Mouse (Mus musculus) forebrain, embryonic 12.5 days (tissue): ENCODE measurements around the gene Trpv4. TPM values are rescaled to one million over a fixed set of nuclear protein-coding genes. Genes with fewer than 3 reads are reported as not detected.

Experiments used
- ATAC-seq: fragments of 200-750 bp; cut with Nextera tagmentation; 2 replicates; pipeline ENCODE4 v1.8.0; 2017; ENCODE audit warnings: moderate TSS enrichment; ENCODE audit not compliant: low FRiP score
- H3K27ac ChIP-seq: fragments of 300-500 bp; sonication (generic); 2 replicates; pipeline ENCODE4 v1.5.1; 2016; ENCODE audit warnings: mild to moderate bottlenecking
- H3K27me3 ChIP-seq: fragments of 300-500 bp; sonication (generic); 2 replicates; pipeline ENCODE4 v1.6.1; 2016; ENCODE audit warnings: mild to moderate bottlenecking
- H3K36me3 ChIP-seq: fragments of 300-500 bp; sonication (generic); replicated peaks from 2 replicates; pipeline ENCODE4 v1.6.1; 2016; ENCODE audit warnings: mild to moderate bottlenecking
- H3K4me1 ChIP-seq: fragments of 300-500 bp; sonication (generic); 2 replicates; pipeline ENCODE4 v1.6.1; 2016
- H3K4me2 ChIP-seq: fragments of 300-500 bp; sonication (generic); 2 replicates; pipeline ENCODE4 v1.6.1; 2016; ENCODE audit warnings: mild to moderate bottlenecking, moderate library complexity
- H3K4me3 ChIP-seq: fragments of 300-500 bp; sonication (generic); replicated peaks from 2 replicates; pipeline ENCODE4 v1.5.1; 2016; ENCODE audit warnings: mild to moderate bottlenecking
- H3K9ac ChIP-seq: fragments of 300-500 bp; sonication (generic); 2 replicates; pipeline ENCODE4 v1.6.1; 2016; ENCODE audit warnings: mild to moderate bottlenecking
- H3K9me3 ChIP-seq: fragments of 300-500 bp; sonication (generic); 2 replicates; pipeline ENCODE4 v1.6.1; 2016
- WGBS: fragments of 180-500 bp; shearing (Covaris S2); methylation state at CpG from one replicate; pipeline ENCODE4 v1.1.7; 2016; 5-methylcytosine and 5-hydroxymethylcytosine counted together
- polyA plus RNA-seq: library from polyadenylated mRNA; unstranded; fragments of >200 nt; fragmentation: Nextera tagmentation; extraction: Ambion mirVana; gene quantifications from 2 replicates; pipeline ENCODE4 v1.2.1, GENCODE M21; 2016

Trpv4 gene
- polyA plus RNA-seq, 1 experiment from 2014 or later, result 0.69 TPM

GRCm38 (mm10) chr5:114611256-114611655, 47.0 kb downstream of the Trpv4 start:
- H3K4me2 ChIP-seq, result no peak overlapping the region
- 91% methylated on average over 10 of the region's 10 CpGs for WGBS
- ATAC-seq, result no peak
- no peak overlapping the region for H3K27ac ChIP-seq
- H3K36me3 ChIP-seq, result peaks cover 21% of the 10 kb centered on the region
- H3K9ac ChIP-seq, result no peak overlapping the region
- H3K27me3 ChIP-seq, result peaks cover 5% of the 10 kb centered on the region; the same call in 1 of the 2 replicates
- no peak overlapping the region for H3K4me3 ChIP-seq
- H3K9me3 ChIP-seq, result no peaks in the 10 kb centered on the region
- peaks cover 38% of the 10 kb centered on the region for H3K4me1 ChIP-seq

- Histone ChIP-seq H3K4me1 (peaks cover 61% of the 10 kb centered on the region), H3K9me3 (no peaks in the 10 kb centered on the region), H3K4me2 (peak overlapping the region; percentile 13; the same call in 1 of the 2 replicates), H3K27me3 (peaks cover 5% of the 10 kb centered on the region; the same call in 1 of the 2 replicates), H3K9ac (no peak overlapping the region), H3K27ac (peak overlapping the region; percentile 46), H3K36me3 (peaks cover 21% of the 10 kb centered on the region), H3K4me3 (no peak overlapping the region)
- peak; percentile 21; the same call in 1 of the 2 replicates for ATAC-seq
- WGBS, result 2% methylated on average over 12 of the region's 12 CpGs
These were observed 49.7 kb downstream of the Trpv4 start for GRCm38 (mm10) chr5:114608516-114608915.

- Histone ChIP-seq H3K9ac (0 out of 2 replicates have a peak overlapping the region, but pooled peaks have one; percentile 13), H3K36me3 (peaks cover 20% of the 10 kb centered on the region), H3K27me3 (0 out of 2 replicates have a peak, but pooled peaks cover 5% of the 10 kb centered on the region), H3K4me3 (no peak overlapping the region), H3K4me1 (peaks cover 63% of the 10 kb centered on the region), H3K9me3 (no peaks in the 10 kb centered on the region), H3K27ac (peak overlapping the region; percentile 33), H3K4me2 (no peak overlapping the region)
- ATAC-seq, result no peak
- WGBS, result 43% methylated on average over 8 of the region's 8 CpGs
These were observed 50.6 kb downstream of the Trpv4 start for GRCm38 (mm10) chr5:114607651-114608050.

- WGBS, result 73% methylated on average over 6 of the region's 6 CpGs
- Histone ChIP-seq H3K9ac (no peak overlapping the region), H3K9me3 (no peaks in the 10 kb centered on the region), H3K4me2 (0 out of 2 replicates have a peak overlapping the region, but pooled peaks have one; percentile 27), H3K4me3 (no peak overlapping the region), H3K27ac (peak overlapping the region; percentile 78; the same call in 1 of the 2 replicates), H3K36me3 (peaks cover 3% of the 10 kb centered on the region), H3K27me3 (0 out of 2 replicates have a peak, but pooled peaks cover 5% of the 10 kb centered on the region), H3K4me1 (peaks cover 74% of the 10 kb centered on the region)
- ATAC-seq, result no peak
These were observed 52.2 kb downstream of the Trpv4 start for GRCm38 (mm10) chr5:114605981-114606380.

GRCm38 (mm10) chr5:114604781-114605290, 53.4 kb downstream of the Trpv4 start:
- Histone ChIP-seq H3K9me3 (no peaks in the 10 kb centered on the region), H3K4me1 (peaks cover 74% of the 10 kb centered on the region), H3K36me3 (no peaks in the 10 kb centered on the region), H3K9ac (0 out of 2 replicates have a peak overlapping the region, but pooled peaks have one; percentile 21), H3K27ac (peak overlapping the region; percentile 78), H3K27me3 (no peaks in the 10 kb centered on the region), H3K4me2 (peak overlapping the region; percentile 27), H3K4me3 (no peak overlapping the region)
- WGBS, result 7% methylated on average over 11 of the region's 11 CpGs
- ATAC-seq, result peak; percentile 79

- no peaks in the 10 kb centered on the region for H3K9me3 ChIP-seq
- H3K27ac ChIP-seq, result peak overlapping the region; percentile 78
- no peak for ATAC-seq
- H3K9ac ChIP-seq, result 0 out of 2 replicates have a peak overlapping the region, but pooled peaks have one; percentile 21
- no peak overlapping the region for H3K4me2 ChIP-seq
- H3K4me3 ChIP-seq, result no peak overlapping the region
- no peaks in the 10 kb centered on the region for H3K36me3 ChIP-seq
- H3K27me3 ChIP-seq, result no peaks in the 10 kb centered on the region
- H3K4me1 ChIP-seq, result peaks cover 65% of the 10 kb centered on the region
- 79% methylated on average over 5 of the region's 5 CpGs for WGBS
These were observed 54.2 kb downstream of the Trpv4 start for GRCm38 (mm10) chr5:114603975-114604374.

GRCm38 (mm10) chr5:114602012-114602411, 56.2 kb downstream of the Trpv4 start:
- H3K36me3 ChIP-seq, result no peaks in the 10 kb centered on the region
- 86% methylated on average over 8 of the region's 8 CpGs for whole genome bisulfite sequencing
- peaks cover 52% of the 10 kb centered on the region for H3K4me1 ChIP-seq

GRCm38 (mm10) chr5:114597652-114598051, 60.6 kb downstream of the Trpv4 start:
- no peak overlapping the region for H3K4me3 ChIP-seq
- peaks cover 58% of the 10 kb centered on the region for H3K4me1 ChIP-seq
- no peak for ATAC-seq
- H3K4me2 ChIP-seq, result no peak overlapping the region
- H3K27me3 ChIP-seq, result 0 out of 2 replicates have a peak, but pooled peaks cover 9% of the 10 kb centered on the region
- WGBS, result 66% methylated on average over 6 of the region's 6 CpGs
- H3K9me3 ChIP-seq, result no peaks in the 10 kb centered on the region
- H3K9ac ChIP-seq, result no peak overlapping the region
- H3K27ac ChIP-seq, result no peak overlapping the region
- H3K36me3 ChIP-seq, result peaks cover 16% of the 10 kb centered on the region

More at GRCm38 (mm10) chr5:114602012-114602411, 56.2 kb downstream of the Trpv4 start:
- Histone ChIP-seq H3K4me3 (no peak overlapping the region), H3K9ac (no peak overlapping the region; the same call in 1 of the 2 replicates), H3K27me3 (no peaks in the 10 kb centered on the region), H3K9me3 (no peaks in the 10 kb centered on the region), H3K27ac (no peak overlapping the region), H3K4me2 (no peak overlapping the region)
- no peak for ATAC-seq

- Histone ChIP-seq H3K9ac (no peak overlapping the region), H3K36me3 (peaks cover 16% of the 10 kb centered on the region), H3K4me1 (peaks cover 58% of the 10 kb centered on the region), H3K4me3 (no peak overlapping the region), H3K27me3 (0 out of 2 replicates have a peak, but pooled peaks cover 9% of the 10 kb centered on the region), H3K9me3 (no peaks in the 10 kb centered on the region), H3K4me2 (no peak overlapping the region), H3K27ac (peak overlapping the region; percentile 33; the same call in 1 of the 2 replicates)
- no peak for ATAC-seq
- 59% methylated on average over 8 of the region's 8 CpGs for WGBS
These were observed 61.0 kb downstream of the Trpv4 start for GRCm38 (mm10) chr5:114597222-114597621.

- Histone ChIP-seq H3K36me3 (peaks cover 16% of the 10 kb centered on the region), H3K9me3 (no peaks in the 10 kb centered on the region), H3K27ac (no peak overlapping the region), H3K4me2 (no peak overlapping the region), H3K4me3 (no peak overlapping the region), H3K27me3 (peaks cover 9% of the 10 kb centered on the region; the same call in 1 of the 2 replicates), H3K9ac (no peak overlapping the region), H3K4me1 (peaks cover 58% of the 10 kb centered on the region)
- ATAC-seq, result no peak
- 43% methylated on average over 10 of the region's 10 CpGs for WGBS
These were observed 61.6 kb downstream of the Trpv4 start for GRCm38 (mm10) chr5:114596604-114597003.

GRCm38 (mm10) chr5:114594741-114595241, 63.4 kb downstream of the Trpv4 start:
- no peak overlapping the region for H3K27ac ChIP-seq
- 82% methylated on average over 15 of the region's 15 CpGs for WGBS
- H3K4me1 ChIP-seq, result peaks cover 72% of the 10 kb centered on the region

GRCm38 (mm10) chr5:114593949-114594348, 64.3 kb downstream of the Trpv4 start:
- Histone ChIP-seq H3K9ac (no peak overlapping the region), H3K27ac (peak overlapping the region; percentile 77), H3K4me1 (peaks cover 81% of the 10 kb centered on the region), H3K4me2 (no peak overlapping the region; the same call in 1 of the 2 replicates), H3K27me3 (peaks cover 9% of the 10 kb centered on the region; the same call in 1 of the 2 replicates), H3K36me3 (peaks cover 16% of the 10 kb centered on the region), H3K9me3 (no peaks in the 10 kb centered on the region), H3K4me3 (no peak overlapping the region)
- WGBS, result 89% methylated on average over 5 of the region's 5 CpGs
- ATAC-seq, result no peak

More at GRCm38 (mm10) chr5:114594741-114595241, 63.4 kb downstream of the Trpv4 start:
- no peak overlapping the region for H3K9ac ChIP-seq
- no peak overlapping the region for H3K4me3 ChIP-seq
- peaks cover 16% of the 10 kb centered on the region for H3K36me3 ChIP-seq
- H3K4me2 ChIP-seq, result no peak overlapping the region
- ATAC-seq, result no peak
- no peaks in the 10 kb centered on the region for H3K9me3 ChIP-seq
- peaks cover 9% of the 10 kb centered on the region; the same call in 1 of the 2 replicates for H3K27me3 ChIP-seq
